Mouse (Mus musculus): ENCODE measurements around the gene Sox8. TPM values are rescaled to one million over a fixed set of nuclear protein-coding genes. Genes with fewer than 3 reads are reported as not detected.
A peak's percentile ranks its signal among the peaks of the same experiment; 100 is the strongest.

The Sox8 gene
- polyA plus RNA-seq, 1 experiment: 8.2 TPM

DNA sequence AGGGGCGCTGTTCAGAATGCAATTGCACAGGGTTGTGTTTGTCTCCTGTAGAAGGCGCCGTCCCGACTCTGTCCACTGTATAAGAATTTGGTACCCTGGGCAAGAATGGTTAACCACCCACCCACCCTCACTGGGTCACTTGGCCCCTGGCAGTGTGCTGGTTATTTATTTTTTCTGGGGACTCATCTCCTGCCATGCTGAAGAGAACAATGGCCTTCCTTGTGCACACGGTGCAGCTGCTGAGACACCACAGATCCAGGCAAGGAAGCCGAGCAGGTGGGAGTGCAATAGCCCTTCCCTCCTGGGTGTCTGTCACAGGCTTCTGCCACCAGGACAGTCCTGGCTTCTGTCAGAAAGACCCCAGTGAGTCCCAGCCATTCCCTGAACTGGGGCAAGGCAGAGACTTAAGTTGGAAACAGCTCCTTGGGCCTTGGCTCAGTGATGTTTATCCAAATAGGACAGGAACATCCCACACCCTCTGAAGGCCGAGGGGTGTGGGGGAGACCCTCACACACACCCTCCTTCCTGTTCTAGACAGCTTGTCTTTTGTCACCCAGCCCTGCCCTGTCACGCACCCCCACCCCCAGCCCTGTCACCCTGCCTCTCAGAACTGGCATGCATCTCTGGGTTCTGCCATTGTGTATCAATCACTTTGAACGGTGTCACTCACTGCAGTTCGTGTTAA, 38.5 kb upstream of the Sox8 start:
- H3K4me1 ChIP-seq (ENCODE audit: control insufficient read depth, insufficient read depth, low read length): peaks cover 1% of the 10 kb centered on the region
- no peak overlapping the region for H3K27ac ChIP-seq (ENCODE audit: control insufficient read depth, insufficient read depth, low read depth, low read length)
- TF ChIP-seq POLR2A (IDR thresholded peaks at IDR 0.05; ENCODE audit: control insufficient read depth, low read depth, low read length): no peak
- H3K4me3 ChIP-seq (ENCODE audit: control insufficient read depth, low read depth, low read length): no peak overlapping the region
- no peaks in the 10 kb centered on the region; the same call in 1 of the 2 replicates for H3K36me3 ChIP-seq (ENCODE audit: control insufficient read depth, insufficient read depth, low read length)
- H3K27me3 ChIP-seq (ENCODE audit: control insufficient read depth, insufficient read depth, low read length): no peaks in the 10 kb centered on the region

DNA sequence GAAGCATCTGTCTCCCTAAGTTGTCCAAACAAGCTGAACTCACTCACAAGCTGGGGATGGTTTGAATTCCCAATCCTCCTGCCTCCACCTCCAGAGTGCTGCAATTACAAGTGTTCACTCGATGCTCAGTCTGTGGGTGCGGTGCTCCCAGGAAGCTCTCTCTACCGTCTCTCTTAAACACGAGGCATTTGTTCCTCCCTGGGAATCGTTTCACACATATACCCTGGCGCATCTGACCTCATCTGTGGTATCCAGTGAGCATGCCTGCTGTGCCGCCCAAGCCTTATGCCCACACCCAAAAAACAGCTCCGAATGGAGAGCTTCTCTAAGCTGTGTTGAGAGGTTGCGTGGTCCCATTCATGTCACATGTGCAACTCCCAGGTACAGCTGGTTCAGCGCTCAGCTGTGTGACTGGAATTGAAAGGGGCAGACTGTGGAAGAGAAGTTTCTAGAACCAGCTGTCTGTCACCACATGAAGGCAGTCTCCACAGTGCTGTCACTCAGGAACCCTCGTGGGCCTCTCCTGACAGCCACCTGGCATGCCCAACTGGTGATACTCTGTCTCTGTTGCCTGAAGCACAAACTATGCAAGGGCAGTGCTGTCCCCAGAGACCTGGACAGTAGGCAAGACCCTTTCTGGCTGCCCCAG, 37.8 kb upstream of the Sox8 start:
- H3K27me3 ChIP-seq (ENCODE audit: control insufficient read depth, insufficient read depth, low read length): no peaks in the 10 kb centered on the region
- no peak for TF ChIP-seq POLR2A (IDR thresholded peaks at IDR 0.05; ENCODE audit: control insufficient read depth, low read depth, low read length)
- TF ChIP-seq CTCF (IDR thresholded peaks at IDR 0.05; ENCODE audit: control insufficient read depth, insufficient read depth, insufficient replicate concordance, low read depth, low read length): no peak
- no peak overlapping the region for H3K4me3 ChIP-seq (ENCODE audit: control insufficient read depth, low read depth, low read length)
- no peaks in the 10 kb centered on the region for H3K4me1 ChIP-seq (ENCODE audit: control insufficient read depth, insufficient read depth, low read length)
- H3K36me3 ChIP-seq (ENCODE audit: control insufficient read depth, insufficient read depth, low read length): no peaks in the 10 kb centered on the region; the same call in 1 of the 2 replicates
- no peak overlapping the region for H3K27ac ChIP-seq (ENCODE audit: control insufficient read depth, insufficient read depth, low read depth, low read length)

DNA sequence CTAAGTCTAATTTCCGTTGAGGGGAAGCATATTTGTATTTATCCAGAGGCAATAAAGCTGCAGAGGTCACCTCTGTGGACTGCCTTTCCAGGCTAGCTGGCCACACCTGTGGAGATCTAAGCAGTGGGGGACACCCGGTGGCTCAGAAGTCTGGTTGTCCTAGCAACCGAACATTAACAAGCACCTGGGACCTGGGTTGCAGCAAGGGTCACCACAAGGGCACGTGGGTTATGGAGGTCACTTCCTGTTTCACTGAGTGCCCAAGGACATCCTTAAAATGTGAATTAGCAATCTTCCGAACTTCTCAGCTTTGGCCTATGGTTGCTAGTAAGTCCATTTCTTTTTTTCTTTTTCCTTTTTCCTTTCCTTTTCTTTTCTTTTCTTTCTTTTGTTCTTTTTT, 33.7 kb upstream of the Sox8 start:
- no peak overlapping the region for H3K27ac ChIP-seq (ENCODE audit: control insufficient read depth, insufficient read depth, low read depth, low read length)

DNA sequence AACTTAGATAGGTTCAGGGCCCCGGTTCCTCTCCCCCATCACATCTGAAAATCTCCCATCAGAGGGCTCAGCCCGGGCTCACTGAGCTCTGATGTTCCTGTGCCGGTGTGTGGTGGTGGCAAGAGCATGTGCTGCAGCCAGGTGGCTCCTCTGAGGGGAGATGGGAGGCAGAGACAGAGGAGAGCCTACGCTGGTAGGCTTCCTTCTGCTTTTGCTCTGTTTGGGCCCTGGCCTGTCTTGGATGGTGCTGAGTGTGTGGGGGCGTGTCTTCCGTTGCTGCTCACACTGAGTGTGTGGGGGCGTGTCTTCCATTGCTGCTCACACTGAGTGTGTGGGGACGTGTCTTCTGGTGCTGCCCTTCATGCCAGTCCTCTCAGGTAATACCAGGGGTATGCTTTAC, 31.9 kb upstream of the Sox8 start:
- Histone ChIP-seq H3K27me3 (ENCODE audit: control insufficient read depth, insufficient read depth, low read length) (no peaks in the 10 kb centered on the region), H3K27ac (ENCODE audit: control insufficient read depth, insufficient read depth, low read depth, low read length) (no peak overlapping the region), H3K4me1 (ENCODE audit: control insufficient read depth, insufficient read depth, low read length) (no peaks in the 10 kb centered on the region), H3K36me3 (ENCODE audit: control insufficient read depth, insufficient read depth, low read length) (no peaks in the 10 kb centered on the region), H3K4me3 (ENCODE audit: control insufficient read depth, low read depth, low read length) (no peak overlapping the region)
- no peak for TF ChIP-seq POLR2A (IDR thresholded peaks at IDR 0.05; ENCODE audit: control insufficient read depth, low read depth, low read length)

More for the DNA sequence above, 33.7 kb upstream of the Sox8 start:
- no peak overlapping the region for H3K4me3 ChIP-seq (ENCODE audit: control insufficient read depth, low read depth, low read length)
- TF ChIP-seq POLR2A (IDR thresholded peaks at IDR 0.05; ENCODE audit: control insufficient read depth, low read depth, low read length): no peak
- no peak for TF ChIP-seq CTCF (IDR thresholded peaks at IDR 0.05; ENCODE audit: control insufficient read depth, insufficient read depth, insufficient replicate concordance, low read depth, low read length)
- H3K27me3 ChIP-seq (ENCODE audit: control insufficient read depth, insufficient read depth, low read length): no peaks in the 10 kb centered on the region
- no peaks in the 10 kb centered on the region for H3K36me3 ChIP-seq (ENCODE audit: control insufficient read depth, insufficient read depth, low read length)
- no peaks in the 10 kb centered on the region for H3K4me1 ChIP-seq (ENCODE audit: control insufficient read depth, insufficient read depth, low read length)

DNA sequence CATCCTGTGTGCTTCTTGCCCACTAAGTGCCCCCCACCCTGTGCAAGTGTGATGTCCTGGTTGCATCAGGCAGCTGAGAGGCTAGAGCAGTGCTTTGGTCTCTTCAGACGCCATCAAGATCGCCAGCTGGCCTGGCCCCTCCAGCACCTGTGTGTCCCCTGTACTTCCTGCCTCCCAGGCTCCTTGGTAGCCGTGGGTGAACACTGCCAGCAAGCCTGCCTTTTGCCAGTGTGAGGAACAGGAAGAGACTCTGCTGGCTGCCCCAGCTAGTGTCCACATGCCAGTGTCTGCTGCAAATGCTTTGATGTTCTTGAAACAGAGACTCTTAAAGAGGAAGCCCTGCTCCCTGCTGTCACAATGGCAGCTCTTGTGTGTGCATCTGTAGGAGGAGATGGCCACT, 27.1 kb upstream of the Sox8 start:
- no peaks in the 10 kb centered on the region for H3K27me3 ChIP-seq (ENCODE audit: control insufficient read depth, insufficient read depth, low read length)
- H3K4me1 ChIP-seq (ENCODE audit: control insufficient read depth, insufficient read depth, low read length): no peaks in the 10 kb centered on the region
- TF ChIP-seq CTCF (IDR thresholded peaks at IDR 0.05; ENCODE audit: control insufficient read depth, insufficient read depth, insufficient replicate concordance, low read depth, low read length) (no peak), POLR2A (IDR thresholded peaks at IDR 0.05; ENCODE audit: control insufficient read depth, low read depth, low read length) (no peak)
- H3K27ac ChIP-seq (ENCODE audit: control insufficient read depth, insufficient read depth, low read depth, low read length): no peak overlapping the region
- H3K36me3 ChIP-seq (ENCODE audit: control insufficient read depth, insufficient read depth, low read length): no peaks in the 10 kb centered on the region
- H3K4me3 ChIP-seq (ENCODE audit: control insufficient read depth, low read depth, low read length): no peak overlapping the region

DNA sequence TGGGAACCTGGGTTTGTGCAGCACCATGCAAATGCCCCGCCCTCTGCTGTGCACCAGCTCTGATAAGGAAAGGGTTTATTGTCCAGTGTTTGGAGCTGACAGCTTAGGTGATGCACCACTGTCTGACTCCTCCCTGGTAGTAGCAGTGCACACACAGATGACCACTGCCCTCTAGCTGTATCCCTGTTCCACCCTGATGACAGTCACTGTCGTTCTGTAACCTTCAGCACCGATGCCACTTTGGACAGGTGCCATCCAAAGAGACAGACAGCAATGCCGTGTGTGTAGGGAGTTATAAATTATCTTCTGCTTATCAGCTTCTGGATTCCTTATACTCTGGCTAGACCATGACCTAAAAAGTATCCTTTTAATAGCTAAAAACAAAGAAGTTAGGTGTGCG, 25.0 kb upstream of the Sox8 start:
- no peak for TF ChIP-seq POLR2A (IDR thresholded peaks at IDR 0.05; ENCODE audit: control insufficient read depth, low read depth, low read length)
- TF ChIP-seq CTCF (IDR thresholded peaks at IDR 0.05; ENCODE audit: control insufficient read depth, insufficient read depth, insufficient replicate concordance, low read depth, low read length): peak; percentile 14; the same call in 1 of the 2 replicates
- Histone ChIP-seq H3K36me3 (ENCODE audit: control insufficient read depth, insufficient read depth, low read length) (no peaks in the 10 kb centered on the region), H3K4me1 (ENCODE audit: control insufficient read depth, insufficient read depth, low read length) (no peaks in the 10 kb centered on the region), H3K27me3 (ENCODE audit: control insufficient read depth, insufficient read depth, low read length) (no peaks in the 10 kb centered on the region), H3K27ac (ENCODE audit: control insufficient read depth, insufficient read depth, low read depth, low read length) (no peak overlapping the region), H3K4me3 (ENCODE audit: control insufficient read depth, low read depth, low read length) (no peak overlapping the region)

DNA sequence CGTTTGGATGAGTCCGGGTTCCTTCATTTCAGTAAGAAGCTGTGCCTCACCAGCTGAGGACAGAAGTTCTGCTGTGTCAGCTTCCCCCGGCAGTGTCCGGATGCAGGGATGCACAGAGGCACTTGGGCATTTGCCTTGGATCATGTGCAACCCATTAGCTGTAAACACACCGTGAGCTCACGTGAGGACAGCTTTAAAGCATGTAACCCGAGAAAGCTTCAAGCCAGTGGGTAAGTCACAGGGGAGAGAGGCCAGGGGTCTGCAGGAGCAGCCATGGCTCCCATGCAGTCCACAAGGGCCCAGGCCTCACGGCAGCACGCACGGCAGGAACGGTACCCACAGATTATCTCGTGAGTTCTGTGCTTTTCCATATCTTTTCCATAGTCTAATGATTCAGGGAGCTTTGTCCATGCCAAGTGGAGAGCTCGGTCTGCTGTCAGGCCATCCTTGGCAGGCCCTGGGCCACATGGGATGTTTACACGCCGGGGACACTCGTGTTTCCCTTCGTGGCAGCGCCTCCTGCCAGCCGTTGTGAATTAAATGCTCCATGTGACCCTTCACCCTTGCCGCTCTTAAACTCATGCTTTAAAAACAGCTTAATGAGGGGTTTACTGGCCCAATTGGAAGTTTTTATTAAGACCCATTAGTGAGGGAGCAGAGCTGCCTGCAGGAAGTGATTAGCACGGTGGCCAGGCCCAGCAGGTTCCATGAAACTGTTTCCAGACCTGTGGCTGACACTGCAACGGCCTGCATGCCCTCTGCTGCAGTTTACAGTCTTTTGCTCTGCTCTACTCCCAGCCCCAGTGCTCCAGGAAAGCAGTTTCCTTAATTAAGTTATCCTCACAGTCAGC, 23.1 kb upstream of the Sox8 start:
- no peaks in the 10 kb centered on the region for H3K27me3 ChIP-seq (ENCODE audit: control insufficient read depth, insufficient read depth, low read length)
- H3K36me3 ChIP-seq (ENCODE audit: control insufficient read depth, insufficient read depth, low read length): no peaks in the 10 kb centered on the region
- no peak overlapping the region for H3K4me3 ChIP-seq (ENCODE audit: control insufficient read depth, low read depth, low read length)
- peak overlapping the region; percentile 63 for H3K27ac ChIP-seq (ENCODE audit: control insufficient read depth, insufficient read depth, low read depth, low read length)
- TF ChIP-seq CTCF (IDR thresholded peaks at IDR 0.05; ENCODE audit: control insufficient read depth, insufficient read depth, insufficient replicate concordance, low read depth, low read length) (no peak), POLR2A (IDR thresholded peaks at IDR 0.05; ENCODE audit: control insufficient read depth, low read depth, low read length) (no peak)
- peaks cover 4% of the 10 kb centered on the region; the same call in 1 of the 2 replicates for H3K4me1 ChIP-seq (ENCODE audit: control insufficient read depth, insufficient read depth, low read length)
